Mouse (Mus musculus) gastrocnemius, postnatal 25 days (tissue): ENCODE data around the gene Xbp1. TPM values are rescaled to one million over a fixed set of nuclear protein-coding genes. Genes with fewer than 3 reads are reported as not detected.
"Not testable (repeated sequence)": the region's sequence is repeated elsewhere in the genome, so short reads cannot be mapped to it uniquely, and the experiment has no call there.

ENCODE experiments used
- DNase-seq: peaks from one replicate; pipeline ENCODE4 v3.0.0; 2022
- long read RNA-seq, 2 experiments: library from polyadenylated mRNA; stranded (forward); transcript quantifications; one replicate each; pipeline ENCODE4 v2.0.0; 2021
- total RNA-seq, 2 experiments: library from RNA; stranded (reverse); gene quantifications; 1 replicate in 1 of 2; 2 replicates in 1 of 2; pipeline ENCODE4 v1.2.3; 2021

Xbp1 gene
- total RNA-seq = 10 to 100 TPM; 53.0 to 60.9 TPM
- long read RNA-seq, experiment 1, transcript Xbp1-201 (5 exons, 2,129 nt) = major isoform, 106 of 124 reads
- long read RNA-seq, experiment 1, partial matches to known transcripts = 9 of 124 reads
- long read RNA-seq, experiment 1, other reads (novel, unspliced or antisense) = 6 of 124 reads
- long read RNA-seq, experiment 2, transcript Xbp1-201 (5 exons, 2,129 nt) = major isoform, 145 of 151 reads
- long read RNA-seq, experiment 2, partial matches to known transcripts = 0 of 151 reads
- long read RNA-seq, experiment 2, other reads (novel, unspliced or antisense) = 3 of 151 reads

- peak; percentile 98 for DNase-seq
Observed at GRCm38 (mm10) chr11:5520412-5521265, at the start of gene Xbp1. Gene Xbp1, plus strand, starts transcription at chr11:5520659.

GRCm38 (mm10) chr11:5474130-5474529 is 46.3 kb upstream of the Xbp1 start:
- DNase-seq = no peak

GRCm38 (mm10) chr11:5475556-5476118 is 44.8 kb upstream of the Xbp1 start:
- DNase-seq = not testable (repeated sequence)

DNA sequence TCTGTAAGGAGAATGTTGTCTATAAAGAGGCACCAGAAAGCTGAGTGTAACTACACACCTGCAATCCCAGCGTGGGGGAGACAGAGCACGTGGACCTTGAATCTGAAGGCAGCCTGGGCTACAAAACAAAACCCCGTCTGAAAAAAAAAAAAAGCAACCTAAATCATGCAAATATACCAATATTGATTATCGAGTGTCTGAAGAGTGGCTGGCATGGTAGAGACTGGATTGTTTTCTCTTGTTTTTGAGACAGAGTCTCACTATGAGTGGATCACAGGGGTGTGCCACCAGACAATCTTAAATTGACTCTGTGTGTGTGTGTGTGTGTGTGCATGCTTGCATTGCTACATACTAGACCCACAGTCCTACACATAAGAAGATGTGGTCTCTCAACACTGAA is 43.7 kb upstream of the Xbp1 start:
- no peak for DNase-seq

DNA sequence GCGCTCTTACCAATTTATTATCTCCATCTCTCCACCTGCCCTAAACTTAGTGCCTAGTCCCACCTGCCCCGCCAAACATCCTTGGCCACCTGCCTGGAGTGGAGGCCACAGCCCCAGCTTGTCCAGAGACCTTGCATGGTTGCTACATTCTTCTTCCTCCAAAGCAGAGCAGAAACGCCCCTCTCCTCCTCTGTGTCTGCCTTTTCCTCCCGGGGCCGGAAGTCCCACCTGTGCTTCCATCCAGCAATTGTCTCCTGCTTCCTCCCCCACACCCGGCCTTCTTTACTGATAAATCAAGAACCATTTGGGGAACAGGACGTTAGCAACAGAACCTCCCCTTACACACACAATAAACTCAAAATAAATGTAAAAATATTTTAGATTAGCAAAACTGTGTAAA is 42.3 kb upstream of the Xbp1 start:
- DNase-seq = no peak

GRCm38 (mm10) chr11:5478831-5479230 is 41.6 kb upstream of the Xbp1 start:
- DNase-seq = no peak

GRCm38 (mm10) chr11:5482581-5482980 is 37.9 kb upstream of the Xbp1 start:
- no peak for DNase-seq

DNA sequence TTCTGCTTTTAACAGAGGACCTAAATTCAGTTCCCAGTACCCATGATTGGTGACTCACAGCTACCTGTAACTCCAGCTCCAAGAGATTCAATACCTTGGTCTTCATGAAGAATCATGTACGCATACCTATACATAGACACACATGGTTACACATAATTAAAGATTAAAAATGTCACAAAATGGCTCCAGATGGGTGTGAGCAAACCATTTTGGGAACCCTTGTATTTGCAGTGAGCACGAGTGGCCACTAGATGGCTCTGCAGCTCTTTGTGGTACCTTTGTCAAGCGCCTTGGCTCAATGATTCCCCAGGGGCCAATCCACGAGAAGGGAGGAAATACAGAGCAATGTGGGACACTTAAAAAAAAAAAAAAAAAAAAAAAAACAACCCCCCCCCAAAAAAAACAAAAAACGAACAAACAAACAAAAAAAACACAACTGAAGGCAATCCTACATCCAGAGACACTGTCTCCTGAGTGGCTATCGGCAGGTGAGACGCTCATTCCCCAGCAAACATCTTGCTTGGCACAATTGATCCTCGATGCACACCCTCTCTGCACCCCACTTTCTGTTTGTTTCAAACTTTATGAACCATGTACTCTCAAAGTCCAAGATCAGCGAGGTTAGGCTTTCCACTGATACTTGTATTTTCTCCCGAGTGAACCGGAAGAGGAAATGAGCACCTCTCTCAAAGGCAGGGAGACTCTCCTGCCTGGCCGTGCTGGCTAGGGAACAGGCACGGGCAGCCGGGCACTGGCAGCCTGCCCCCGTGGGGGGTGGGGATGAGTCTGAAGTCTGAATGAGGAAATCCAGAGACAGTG is 35.1 kb upstream of the Xbp1 start:
- DNase-seq = peak; percentile 63

DNA sequence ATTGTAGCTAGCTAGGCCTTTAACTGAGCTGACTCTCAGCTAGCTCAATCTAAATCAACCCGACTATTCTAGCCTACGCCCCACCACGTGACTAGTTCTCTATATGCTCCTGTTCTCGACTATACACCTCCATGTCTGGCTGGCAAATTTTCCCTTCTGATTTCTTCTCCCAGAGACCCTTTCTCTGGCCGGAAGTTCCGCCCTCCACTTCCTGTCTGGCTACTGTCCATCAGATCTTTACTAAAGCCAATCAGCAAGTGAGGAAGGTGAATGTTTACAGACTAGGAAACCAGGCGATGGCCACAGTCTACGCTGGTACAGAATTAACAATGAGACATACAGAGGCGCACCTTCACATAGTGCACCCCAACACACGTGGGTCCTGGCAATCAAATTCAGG is 31.0 kb upstream of the Xbp1 start:
- DNase-seq = not testable (repeated sequence)

DNA sequence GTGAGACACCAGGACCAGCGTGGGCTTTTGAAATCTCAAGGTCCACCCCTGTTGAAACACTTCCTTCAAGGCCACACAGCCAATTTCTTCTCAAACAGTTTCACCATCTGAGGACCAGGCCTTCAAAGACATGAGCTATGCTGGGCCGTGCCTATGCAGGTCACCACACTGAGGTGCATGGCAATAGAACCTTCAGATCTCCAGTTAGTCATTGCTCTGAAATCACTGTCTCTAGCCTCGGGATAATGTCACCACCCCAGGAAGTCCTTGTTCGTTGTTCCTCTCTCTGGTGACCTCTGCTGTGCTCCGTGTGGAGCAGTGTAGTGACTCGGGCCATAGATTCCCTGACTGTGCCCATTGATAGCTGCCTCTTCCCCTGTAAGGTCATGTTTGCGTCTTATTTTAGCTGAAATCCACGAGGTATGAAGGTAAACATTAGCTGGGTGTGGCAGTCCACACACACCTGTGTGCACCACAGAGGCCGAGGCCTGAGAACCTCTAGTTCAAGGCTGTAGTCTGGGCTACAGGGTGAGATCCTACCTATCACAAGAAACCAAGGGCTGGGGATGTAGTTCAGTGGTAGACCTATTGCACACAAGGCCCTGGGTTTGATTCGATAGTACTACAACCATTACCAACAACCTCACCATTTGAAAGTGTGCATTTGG is 29.3 kb upstream of the Xbp1 start:
- no peak for DNase-seq

DNA sequence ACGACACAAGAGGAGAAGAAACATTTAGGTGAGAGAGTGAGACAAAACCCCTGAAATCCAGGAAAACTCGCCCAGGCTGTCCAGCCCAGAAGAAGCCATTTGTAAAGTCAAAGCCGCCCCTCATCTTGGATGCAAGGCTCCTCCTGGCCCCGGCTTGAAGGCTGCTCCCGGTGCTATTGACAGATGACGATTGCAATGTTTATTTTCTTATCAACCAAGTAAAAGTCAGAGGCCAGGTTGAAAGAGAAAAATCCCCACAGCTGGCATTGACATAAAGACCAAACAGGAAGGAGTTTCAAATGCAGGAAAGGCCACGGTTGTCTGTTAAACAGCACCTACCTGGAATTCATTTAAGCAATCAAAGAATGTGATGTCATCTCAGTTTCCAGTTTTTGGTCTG is 28.5 kb upstream of the Xbp1 start:
- DNase-seq = no peak

- no peak for DNase-seq
Observed at GRCm38 (mm10) chr11:5493869-5494268, 26.6 kb upstream of the Xbp1 start.

- DNase-seq = no peak
Observed at GRCm38 (mm10) chr11:5495286-5495832, 25.1 kb upstream of the Xbp1 start.

GRCm38 (mm10) chr11:5495906-5496305 is 24.6 kb upstream of the Xbp1 start:
- DNase-seq = no peak

GRCm38 (mm10) chr11:5496559-5497248 is 23.8 kb upstream of the Xbp1 start:
- no peak for DNase-seq

GRCm38 (mm10) chr11:5498422-5498821 is 22.0 kb upstream of the Xbp1 start:
- DNase-seq = no peak

GRCm38 (mm10) chr11:5498931-5499661 is 21.4 kb upstream of the Xbp1 start:
- no peak for DNase-seq

DNA sequence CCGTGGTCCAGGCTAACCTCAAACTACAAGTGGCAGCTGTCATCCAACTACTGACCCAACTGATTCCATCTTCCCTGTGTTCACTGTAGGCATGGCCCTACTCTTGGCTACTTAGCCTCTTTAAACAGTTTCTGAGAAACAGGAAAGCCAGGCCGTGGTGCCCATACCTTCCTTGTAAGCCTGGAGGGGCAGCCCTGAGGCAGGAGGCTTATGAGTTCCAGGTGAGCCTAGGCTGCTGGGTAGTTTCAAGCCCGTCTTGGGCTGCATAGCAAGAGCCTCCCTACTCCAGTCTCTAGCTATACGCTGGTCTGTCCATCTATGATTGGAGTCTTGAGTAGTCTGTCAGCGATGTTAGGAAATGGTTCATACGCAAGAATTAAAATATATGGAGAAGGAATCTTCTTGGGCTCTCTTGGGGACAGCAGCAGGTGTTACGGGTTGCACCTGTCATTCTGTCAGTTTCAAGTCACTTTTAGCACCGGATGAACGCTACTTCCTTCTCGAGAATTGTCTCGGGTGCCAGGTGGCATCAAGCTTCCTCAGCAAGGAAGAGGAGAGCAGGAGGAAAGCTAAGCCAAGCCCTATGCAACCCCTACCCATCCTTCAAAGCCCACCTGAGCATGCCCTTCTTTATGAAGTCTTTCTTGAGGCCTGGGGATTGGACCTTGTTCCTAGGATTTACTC is 20.4 kb upstream of the Xbp1 start:
- DNase-seq = no peak
